Mouse (Mus musculus) brain, adult 2 months (tissue): Measurements from ENCODE around the gene Ptpn12.
"Not testable (repeated sequence)": the region's sequence is repeated elsewhere in the genome, so short reads cannot be mapped to it uniquely, and the experiment has no call there.

Experiments
- DNase-seq: peaks from one replicate; pipeline ENCODE4 v3.0.0; 2011; ENCODE audit warnings: low read depth, low spot score

The Ptpn12 gene

GRCm38 (mm10) chr5:20951666-20952281 is 103.9 kb downstream of the Ptpn12 start:
- peak; percentile 99 for DNase-seq

- peak; percentile 76 for DNase-seq
Measured at GRCm38 (mm10) chr5:20950855-20951650, 104.7 kb downstream of the Ptpn12 start.

GRCm38 (mm10) chr5:20950516-20950854 is 105.2 kb downstream of the Ptpn12 start:
- DNase-seq, result no peak

- no peak for DNase-seq
Measured at GRCm38 (mm10) chr5:20950093-20950492, 105.6 kb downstream of the Ptpn12 start.

GRCm38 (mm10) chr5:20946906-20947305 is 108.8 kb downstream of the Ptpn12 start:
- peak; percentile 71 for DNase-seq

- DNase-seq, result no peak
Measured at GRCm38 (mm10) chr5:20944961-20945748, 110.6 kb downstream of the Ptpn12 start.

- DNase-seq, result not testable (repeated sequence)
Measured at GRCm38 (mm10) chr5:20943791-20944190, 111.9 kb downstream of the Ptpn12 start.

- DNase-seq, result no peak
Measured at GRCm38 (mm10) chr5:20942523-20942922, 113.2 kb downstream of the Ptpn12 start.

- peak; percentile 76 for DNase-seq
Measured at GRCm38 (mm10) chr5:20941205-20941604, 114.5 kb downstream of the Ptpn12 start.

- peak; percentile 36 for DNase-seq
Measured at GRCm38 (mm10) chr5:20940696-20941095, 115.0 kb downstream of the Ptpn12 start.

GRCm38 (mm10) chr5:20940040-20940571 is 115.6 kb downstream of the Ptpn12 start:
- no peak for DNase-seq

- peak; percentile 18 for DNase-seq
Measured at GRCm38 (mm10) chr5:20938523-20938922, 117.2 kb downstream of the Ptpn12 start.
